Mouse (Mus musculus) retina, adult 2 months (tissue): ENCODE data around the gene Gm20773.
"Not testable (repeated sequence)": the region's sequence is repeated elsewhere in the genome, so short reads cannot be mapped to it uniquely, and the experiment has no call there.

Source experiments
- DNase-seq: peaks from one replicate; pipeline ENCODE4 v3.0.0-alpha.2; 2012; ENCODE audit warnings: low read depth, low spot score

The Gm20773 gene

DNA sequence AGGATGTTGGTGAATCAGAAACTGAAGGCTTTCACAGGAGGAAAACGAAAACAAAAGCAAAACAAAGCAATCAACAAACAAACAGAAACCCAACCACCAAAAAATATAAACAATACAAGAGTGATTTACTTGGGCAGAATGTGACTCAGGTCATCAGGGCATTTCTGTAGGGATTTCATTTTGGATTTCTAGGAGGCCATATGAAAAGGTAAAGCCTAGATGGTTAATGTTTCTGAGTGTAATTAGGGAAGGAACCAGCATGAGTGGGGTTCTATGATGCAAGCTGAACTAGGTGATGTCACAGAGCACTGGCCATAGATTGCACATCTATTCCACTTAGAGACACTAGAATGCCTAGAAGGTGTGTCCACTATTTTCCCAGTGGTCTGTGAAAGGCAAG lies at the start of gene Gm20773:
Gm20773 (plus strand) TSS at position 301 of the 400 bp plus-strand sequence.
- DNase-seq: not testable (repeated sequence)

DNA sequence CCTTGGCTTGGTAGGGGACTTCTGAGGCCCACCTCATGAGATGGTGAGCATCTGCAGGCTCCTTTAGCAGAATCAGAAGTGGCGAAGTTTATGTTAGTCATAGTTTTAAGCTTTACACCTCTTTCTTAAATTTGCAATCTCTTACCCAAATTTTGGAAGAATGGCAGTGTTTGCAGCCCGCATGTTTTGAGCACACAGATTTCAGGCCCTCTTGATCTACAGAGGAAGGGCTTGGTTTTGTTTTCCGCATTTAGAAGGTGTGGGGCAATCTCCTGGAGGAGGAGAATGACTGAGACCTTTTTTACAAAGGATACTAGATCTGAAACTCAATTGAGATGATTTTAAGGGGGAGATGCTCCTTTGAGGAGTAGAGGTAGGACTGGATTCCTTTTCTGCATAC lies 28.3 kb upstream of the Gm20773 start, which contains the start of gene Gm21866:
Gm21866 (minus strand) TSS at position 101 of the 400 bp plus-strand sequence.
- not testable (repeated sequence) for DNase-seq
